Mouse (Mus musculus) layer of hippocampus, adult 2 months (tissue): ENCODE measurements at regions not wholly inside any gene's neighbourhood (a gene's known extent, or its start where the extent isn't known, plus 50 kb on each side); places are given as distances from the start of the nearest gene placed in this dataset.

Experiments
- DNase-seq, 2 experiments: peaks; one replicate each; pipeline ENCODE4 v3.0.0; 2022; ENCODE audit warnings: low spot score in 2 of 2
- H3K27ac ChIP-seq: fragments of 200-600 bp; 2 replicates; pipeline ENCODE4 v1.8.1; 2022
- H3K4me3 ChIP-seq: fragments of 200-600 bp; 2 replicates; pipeline ENCODE4 v1.8.1; 2022; ENCODE audit warnings: mild to moderate bottlenecking
- CTCF ChIP-seq: fragments of 200-600 bp; conservative IDR thresholded peaks from 2 replicates; pipeline ENCODE4 v1.8.1; 2022; ENCODE audit warnings: antibody characterized with exemption, mild to moderate bottlenecking, moderate library complexity

GRCm38 (mm10) chr1:90527947-90528717, 74.6 kb upstream of the Cops8 start:
- H3K27ac ChIP-seq = no peak overlapping the region
- TF ChIP-seq CTCF = no peak

GRCm38 (mm10) chr1:90533481-90533880, 69.3 kb upstream of the Cops8 start:
- Histone ChIP-seq H3K4me3 (no peak overlapping the region), H3K27ac (peak overlapping the region; percentile 47; the same call in 1 of the 2 replicates)
- no peak for TF ChIP-seq CTCF
- no peak for DNase-seq

More at GRCm38 (mm10) chr1:90527947-90528717, 74.6 kb upstream of the Cops8 start:
- no peak overlapping the region for H3K4me3 ChIP-seq
- DNase-seq = no peak

GRCm38 (mm10) chr1:90536105-90536504, 66.7 kb upstream of the Cops8 start:
- Histone ChIP-seq H3K27ac (no peak overlapping the region), H3K4me3 (no peak overlapping the region)
- TF ChIP-seq CTCF = no peak
- peak in 1 of 2 experiments; percentile 8 for DNase-seq

- TF ChIP-seq CTCF = no peak
- H3K4me3 ChIP-seq = no peak overlapping the region
- DNase-seq = no peak
- no peak overlapping the region for H3K27ac ChIP-seq
These were observed 58.7 kb upstream of the Cops8 start for GRCm38 (mm10) chr1:90543801-90544795.

- no peak for TF ChIP-seq CTCF
- no peak for DNase-seq
- Histone ChIP-seq H3K27ac (no peak overlapping the region), H3K4me3 (no peak overlapping the region)
These were observed 57.8 kb upstream of the Cops8 start for GRCm38 (mm10) chr1:90544821-90545536.

GRCm38 (mm10) chr1:90552644-90553043, 50.1 kb upstream of the Cops8 start:
- TF ChIP-seq CTCF = no peak
- no peak for DNase-seq
- Histone ChIP-seq H3K4me3 (no peak overlapping the region), H3K27ac (no peak overlapping the region)
